Mouse (Mus musculus) cerebellum, adult 9-10 months (tissue): ENCODE measurements around the gene Nav2.

Source experiments
- DNase-seq: peaks from one replicate; pipeline ENCODE4 v3.0.0; 2022

The Nav2 gene

GRCm38 (mm10) chr7:49225741-49226140 is 317.2 kb downstream of the Nav2 start:
- no peak for DNase-seq

- no peak for DNase-seq
Measured at GRCm38 (mm10) chr7:49232969-49233368, 324.5 kb downstream of the Nav2 start.

- DNase-seq, result no peak
Measured at GRCm38 (mm10) chr7:49234288-49234687, 325.8 kb downstream of the Nav2 start.

GRCm38 (mm10) chr7:49235271-49235681 is 326.8 kb downstream of the Nav2 start:
- no peak for DNase-seq

GRCm38 (mm10) chr7:49235821-49236220 is 327.3 kb downstream of the Nav2 start:
- DNase-seq, result no peak

GRCm38 (mm10) chr7:49240461-49240860 is 331.9 kb downstream of the Nav2 start:
- DNase-seq, result no peak

- no peak for DNase-seq
Measured at GRCm38 (mm10) chr7:49241229-49241751, 332.8 kb downstream of the Nav2 start.

GRCm38 (mm10) chr7:49242261-49242660 is 333.7 kb downstream of the Nav2 start:
- no peak for DNase-seq

- no peak for DNase-seq
Measured at GRCm38 (mm10) chr7:49243079-49243478, 334.6 kb downstream of the Nav2 start.

GRCm38 (mm10) chr7:49245537-49246239 is 337.2 kb downstream of the Nav2 start:
- DNase-seq, result peak; percentile 90

- DNase-seq, result no peak
Measured at GRCm38 (mm10) chr7:49246240-49246578, 337.7 kb downstream of the Nav2 start.

- peak; percentile 72 for DNase-seq
Measured at GRCm38 (mm10) chr7:49246584-49247481, 338.3 kb downstream of the Nav2 start.

GRCm38 (mm10) chr7:49247744-49248331 is 339.3 kb downstream of the Nav2 start:
- DNase-seq, result peak; percentile 94

GRCm38 (mm10) chr7:49248333-49249086 is 340.0 kb downstream of the Nav2 start:
- peak; percentile 77 for DNase-seq

GRCm38 (mm10) chr7:49249462-49249861 is 340.9 kb downstream of the Nav2 start:
- DNase-seq, result peak; percentile 62

GRCm38 (mm10) chr7:49249996-49250395 is 341.5 kb downstream of the Nav2 start:
- DNase-seq, result peak; percentile 94

- no peak for DNase-seq
Measured at GRCm38 (mm10) chr7:49250581-49251307, 342.2 kb downstream of the Nav2 start.

GRCm38 (mm10) chr7:49251308-49251638 is 342.8 kb downstream of the Nav2 start:
- DNase-seq, result no peak

GRCm38 (mm10) chr7:49252444-49252843 is 343.9 kb downstream of the Nav2 start:
- peak; percentile 27 for DNase-seq

GRCm38 (mm10) chr7:49252902-49253301 is 344.4 kb downstream of the Nav2 start:
- DNase-seq, result peak; percentile 31

GRCm38 (mm10) chr7:49255053-49255452 is 346.5 kb downstream of the Nav2 start:
- DNase-seq, result peak; percentile 49
